Mouse (Mus musculus) small intestine, adult 2 months (tissue): ENCODE results near the gene Slit1.

Experiments
- CTCF ChIP-seq: fragments of 200-500 bp; IDR thresholded peaks from 2 replicates; pipeline ENCODE4 v1.5.1; 2012; ENCODE audit warnings: low read depth, mild to moderate bottlenecking, control low read depth, inconsistent platforms, low read length, moderate library complexity, mixed read lengths; ENCODE audit not compliant: insufficient replicate concordance, insufficient read length; ENCODE audit errors: extremely low read depth
- POLR2A ChIP-seq: fragments of 200-500 bp; IDR thresholded peaks from 2 replicates; pipeline ENCODE4 v1.6.1; 2012; ENCODE audit warnings: low read depth, mild to moderate bottlenecking, control low read depth, inconsistent platforms, low read length, moderate library complexity

DNA sequence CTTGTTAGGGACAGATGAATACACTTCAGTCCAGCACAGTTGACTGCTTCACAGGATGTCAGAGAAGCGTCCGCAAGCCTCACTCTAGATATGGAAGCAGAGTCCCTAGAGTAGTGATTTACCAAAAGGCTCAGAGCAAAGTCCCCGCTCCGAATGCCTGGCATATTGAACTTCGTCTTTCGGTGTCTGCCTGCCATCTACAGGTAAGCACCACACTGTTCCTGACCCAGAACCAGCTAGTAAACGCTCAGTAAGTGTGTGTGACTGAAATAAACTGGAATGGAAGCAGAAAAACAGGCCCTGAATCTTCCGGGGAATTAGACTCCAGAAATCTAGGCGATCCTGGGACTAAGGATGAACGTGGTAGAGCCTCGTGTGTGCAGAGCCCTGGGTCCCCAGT lies 8.4 kb upstream of the Slit1 start:
- no peak for TF ChIP-seq POLR2A
- TF ChIP-seq CTCF: no peak
